Mouse (Mus musculus): ENCODE measurements at regions not wholly inside any gene's neighbourhood (a gene's known extent, or its start where the extent isn't known, plus 50 kb on each side); places are given as distances from the start of the nearest gene placed in this dataset.

DNA sequence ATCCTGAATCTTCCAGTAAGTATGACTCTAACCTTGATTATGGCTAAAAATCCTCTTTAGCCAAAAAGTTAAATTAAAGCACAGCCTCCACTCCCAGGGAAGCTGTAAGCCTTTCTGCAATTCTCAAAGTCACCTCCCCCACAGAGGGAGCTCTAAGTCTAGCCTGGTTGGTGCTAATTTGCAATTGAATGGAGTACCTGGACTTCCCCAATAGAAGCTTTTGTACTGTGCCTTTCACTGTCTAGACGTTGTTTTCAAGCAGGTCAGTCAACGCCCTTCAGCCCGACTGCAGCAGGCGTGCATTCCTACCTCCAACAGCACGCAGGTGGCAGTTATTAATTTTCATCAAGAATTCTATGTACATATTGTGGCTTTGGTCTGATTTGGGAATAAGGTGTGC is 87.2 kb downstream of the Catsperg2 start:
- peak; percentile 62 for DNase-seq (ENCODE audit: low read depth, low spot score)

DNA sequence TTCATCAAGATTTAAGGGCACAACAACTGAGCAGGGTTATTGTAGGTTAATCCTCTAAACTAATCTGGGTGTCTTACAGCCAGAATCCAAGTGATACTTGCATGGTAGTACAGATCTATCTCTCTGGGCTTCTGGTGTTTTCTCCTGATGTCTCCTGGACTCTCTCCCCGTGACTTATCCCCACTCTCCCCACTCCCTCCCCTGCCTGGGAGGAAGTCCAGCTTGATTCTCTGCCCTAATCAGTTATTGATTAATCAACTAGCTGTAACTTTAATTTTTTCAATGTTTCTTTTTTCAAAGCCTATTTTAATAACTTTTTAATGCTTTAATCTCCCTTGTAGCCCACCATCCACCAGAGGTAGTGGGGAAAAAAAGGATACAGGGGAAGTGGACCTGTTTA is 83.9 kb upstream of the Sipa1l3 start:
- DNase-seq (ENCODE audit: low read depth, low spot score) = no peak

- DNase-seq (ENCODE audit: low read depth, low spot score) = no peak
Measured at GRCm38 (mm10) chr7:29601337-29601736, 82.9 kb upstream of the Sipa1l3 start.

DNA sequence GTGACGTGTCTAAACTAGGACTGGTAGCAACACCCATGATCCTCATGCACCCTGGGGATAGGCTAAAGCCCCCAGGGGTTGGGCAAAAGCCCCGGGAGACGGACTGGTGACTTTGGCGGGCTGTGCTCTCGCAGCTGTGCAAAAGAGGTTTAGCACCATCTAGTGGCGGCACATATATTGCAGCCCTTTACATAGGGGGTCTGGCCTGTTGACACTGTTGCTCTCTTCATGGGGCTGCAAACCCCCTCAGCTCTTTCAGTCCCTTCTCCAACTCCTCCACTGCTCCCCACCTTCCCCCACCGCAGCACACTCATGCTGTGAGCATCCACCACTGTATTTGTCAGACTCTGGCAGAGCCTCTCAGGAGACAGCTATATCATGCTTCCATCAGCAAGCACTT is 78.8 kb upstream of the Sipa1l3 start:
- DNase-seq (ENCODE audit: low read depth, low spot score) = peak; percentile 82

DNA sequence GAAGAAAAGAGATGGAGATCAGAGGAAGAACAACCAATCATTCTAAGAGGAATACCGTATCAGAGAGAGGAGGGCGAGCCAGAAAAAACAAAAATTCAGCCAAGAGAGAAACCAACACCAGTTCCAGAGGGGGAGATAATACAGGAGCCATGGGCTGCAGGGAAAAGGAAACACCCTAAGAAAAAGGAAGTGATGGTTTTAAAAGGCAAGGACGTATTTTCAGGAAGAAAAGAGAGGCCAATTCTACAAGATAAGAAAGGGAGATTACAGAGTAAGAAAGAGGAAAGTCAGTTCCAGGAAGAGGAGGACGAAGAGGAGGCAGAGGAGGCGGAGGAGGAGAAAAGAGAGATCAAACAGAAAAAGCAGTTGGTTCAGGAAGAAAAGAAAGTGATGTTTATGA is 59.7 kb upstream of the Sipa1l3 start:
- DNase-seq (ENCODE audit: low read depth, low spot score) = no peak

DNA sequence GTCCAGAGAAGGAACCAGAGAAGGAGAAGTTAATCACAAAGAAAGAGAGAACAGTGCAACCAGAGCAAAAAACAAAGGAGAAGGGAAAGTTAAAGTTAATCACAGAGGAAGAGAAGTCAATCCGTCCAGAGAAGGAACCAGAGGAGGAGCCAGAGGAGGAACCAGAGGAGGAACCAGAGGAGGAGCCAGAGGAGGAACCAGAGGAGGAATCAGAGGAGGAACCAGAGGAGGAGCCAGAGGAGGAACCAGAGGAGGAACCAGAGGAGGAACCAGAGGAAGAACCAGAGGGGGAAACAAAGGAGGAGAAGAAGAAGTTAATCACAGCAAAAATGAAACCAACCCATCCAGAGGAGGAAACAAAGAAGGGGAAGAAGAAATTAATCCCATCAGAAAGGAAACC is 57.2 kb upstream of the Sipa1l3 start:
- DNase-seq (ENCODE audit: low read depth, low spot score) = no peak
